Mouse (Mus musculus): ENCODE results near the gene Pcbd2.

- no peak for TF ChIP-seq POLR2A (IDR thresholded peaks at IDR 0.05; ENCODE audit: low read depth, low read length)
- no peak for TF ChIP-seq CTCF (IDR thresholded peaks at IDR 0.05; ENCODE audit: borderline replicate concordance, insufficient read depth, low read length)
Observed at GRCm38 (mm10) chr13:55822499-55822898, 95.3 kb downstream of the Pcbd2 start.

Measured in embryonic fibroblast, embryonic 13.5 days (primary cell).